Mouse (Mus musculus) left cerebral cortex, postnatal 10 days (tissue): ENCODE measurements around the gene Golga4. TPM values are rescaled to one million over a fixed set of nuclear protein-coding genes. Genes with fewer than 3 reads are reported as not detected.
A peak's percentile ranks its signal among the peaks of the same experiment; 100 is the strongest.

Experiments
- DNase-seq, 2 experiments: peaks; one replicate each; pipeline ENCODE4 v3.0.0; 2021 to 2022; ENCODE audit warnings: low spot score in 2 of 2, mixed read lengths in 1 of 2; ENCODE audit errors: extremely low spot score in 1 of 2
- intact Hi-C: fragments of 180-260 bp; cut with DNase I; formaldehyde crosslinking; loops from one replicate; pipeline ENCODE4 v1.15.1; 2025
- total RNA-seq, 2 experiments: library from RNA; stranded (reverse); gene quantifications; 2 replicates each; pipeline ENCODE4 v1.2.3; 2021

Gene Golga4
- total RNA-seq, 2 experiments from 2014 or later: 73.5 to 74.4 TPM

DNA sequence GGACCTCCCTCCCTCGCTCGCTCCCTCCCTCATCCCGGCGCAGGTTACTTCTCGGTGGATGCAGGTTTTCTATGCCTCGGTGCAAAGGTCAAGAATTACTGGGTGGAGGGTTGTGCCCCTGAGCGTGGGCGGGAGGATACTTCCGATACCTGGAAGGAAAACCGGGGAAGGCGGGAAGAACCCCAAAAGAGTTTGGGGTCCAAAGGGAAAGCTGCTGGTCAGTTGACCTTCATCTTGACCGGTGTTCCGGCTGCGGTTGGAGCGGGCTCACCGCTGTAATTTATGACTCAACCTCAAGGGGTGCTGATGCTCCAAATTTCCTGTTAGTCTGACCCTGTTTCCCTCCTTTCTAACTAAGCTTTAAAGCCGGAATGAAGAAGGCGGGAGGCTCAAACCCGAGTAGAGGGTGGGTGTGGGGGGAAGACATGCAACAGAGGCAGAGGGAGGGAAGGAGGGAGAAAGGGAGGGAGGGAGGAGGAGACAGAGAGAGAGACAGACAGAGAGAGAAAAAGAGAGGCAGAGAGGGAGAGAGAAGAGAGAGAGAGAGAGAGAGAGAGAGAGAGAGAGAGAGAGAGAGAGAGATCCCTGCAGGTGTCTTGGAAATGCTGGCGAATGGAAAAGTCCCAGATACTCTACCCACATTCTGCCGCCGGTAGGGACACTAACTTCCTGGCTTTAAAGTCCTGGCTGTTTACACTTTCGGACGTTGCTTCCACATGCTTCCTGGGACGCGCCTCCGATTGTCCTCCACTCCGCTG, 17.8 kb upstream of the Golga4 start:
- intact Hi-C loops: loop anchor here (2.0 to 5.0 kb wide), 2 partner anchors 391 to 436 kb away; no protein-coding TSS in a partner anchor
- DNase-seq: peak in 1 of 2 experiments; percentile 44

DNA sequence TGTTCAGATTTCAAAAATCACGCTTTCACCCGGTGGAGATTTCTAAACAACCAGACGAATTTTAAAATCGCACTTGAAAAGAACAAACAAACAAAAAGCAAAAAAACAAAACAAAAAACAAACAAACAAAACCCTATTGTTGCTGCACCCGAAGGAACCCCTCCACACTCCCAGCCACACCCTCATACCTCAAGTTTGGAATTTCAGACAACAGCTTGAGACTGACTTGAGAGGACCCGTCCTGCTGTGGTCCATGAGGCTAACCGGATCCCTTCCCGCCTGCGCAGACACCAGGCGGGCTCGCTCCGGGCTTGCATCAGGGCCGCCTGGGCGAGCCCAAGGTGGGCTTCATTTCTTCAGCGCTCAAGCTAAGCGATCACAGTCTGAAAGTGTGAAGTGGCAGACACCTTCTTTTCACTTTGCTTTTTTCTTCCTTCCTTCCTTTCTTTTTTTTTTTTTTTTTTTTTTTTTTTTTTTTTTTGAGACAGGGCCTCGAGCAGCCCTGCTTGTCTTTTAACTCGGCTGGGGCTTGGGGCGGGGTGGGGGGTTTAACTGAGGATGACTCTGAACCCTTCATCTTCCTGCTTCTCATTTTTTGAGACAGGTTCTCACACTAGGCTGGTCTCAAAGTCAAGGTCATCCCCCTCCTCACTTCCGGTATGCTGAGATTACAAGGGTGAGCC, 17.0 kb upstream of the Golga4 start:
- intact Hi-C loops: loop anchor here (2.0 to 5.0 kb wide), 2 partner anchors 392 to 436 kb away; no protein-coding TSS in a partner anchor

DNA sequence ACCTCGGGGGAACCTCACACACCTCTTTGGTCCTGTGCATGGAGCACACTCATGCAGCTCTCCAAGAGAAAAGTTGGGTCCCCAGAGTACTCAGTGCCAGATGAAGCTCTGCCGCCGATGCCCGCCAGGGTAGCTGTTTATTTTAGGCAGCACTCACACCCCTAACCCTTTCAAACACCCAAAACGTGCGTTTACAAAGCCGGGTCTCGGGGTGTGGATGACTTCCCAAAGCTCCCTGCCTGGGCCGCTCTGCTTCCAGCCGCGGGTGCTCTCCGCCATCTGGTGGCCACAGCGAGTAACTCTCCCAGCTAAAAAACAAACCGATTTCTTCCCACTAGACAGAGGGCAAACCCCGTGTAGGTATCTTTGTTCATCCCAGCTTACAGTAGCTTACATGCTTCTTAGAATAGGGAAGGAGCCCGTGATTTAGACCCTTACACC, 16.5 kb upstream of the Golga4 start:
- intact Hi-C loops: loop anchor here (2.0 to 5.0 kb wide), 2 partner anchors 392 to 437 kb away; no protein-coding TSS in a partner anchor
- peak; percentile 31 to 71 for DNase-seq

More for the DNA sequence above, 17.0 kb upstream of the Golga4 start:
- DNase-seq: no peak

- no peak for DNase-seq
- intact Hi-C loops: no loop called here
These were observed 14.9 kb upstream of the Golga4 start for GRCm38 (mm10) chr9:118491195-118491594.

DNA sequence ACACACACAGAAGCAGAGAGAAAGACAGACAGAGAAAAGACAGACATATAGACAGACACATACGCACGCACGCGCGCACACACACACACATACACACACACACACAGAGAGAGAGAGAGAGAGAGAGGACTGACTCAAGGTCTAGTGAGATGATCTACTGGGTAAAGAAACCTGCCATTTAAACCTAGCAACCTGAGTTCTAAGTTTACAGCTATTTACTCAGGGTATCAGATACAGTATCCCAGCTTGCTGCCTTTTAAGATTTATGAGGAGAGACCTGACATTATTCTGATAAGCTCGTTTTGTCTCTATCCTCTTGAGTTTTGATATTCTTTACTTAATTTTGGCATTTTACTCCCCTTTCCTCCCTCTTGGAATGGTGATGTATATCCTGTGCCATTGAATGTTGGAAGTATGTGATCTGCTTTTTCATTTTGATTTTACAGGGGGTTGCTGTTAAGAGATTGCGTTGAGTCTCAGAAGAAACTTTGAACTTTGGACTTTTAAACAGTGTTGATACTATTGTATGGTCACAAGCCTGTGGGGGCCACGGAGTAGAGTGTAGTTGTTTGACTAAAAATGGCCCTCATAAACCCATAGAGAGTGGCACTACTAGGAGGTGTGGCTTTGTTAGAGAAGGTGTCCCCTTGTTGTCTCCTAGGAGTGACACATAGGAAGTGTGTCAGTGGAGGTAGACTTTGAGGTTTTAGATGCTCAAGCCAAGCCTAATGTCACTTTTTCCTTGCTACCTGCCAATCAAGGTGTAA, 13.0 kb upstream of the Golga4 start:
- intact Hi-C loops: no loop called here
- no peak for DNase-seq

DNA sequence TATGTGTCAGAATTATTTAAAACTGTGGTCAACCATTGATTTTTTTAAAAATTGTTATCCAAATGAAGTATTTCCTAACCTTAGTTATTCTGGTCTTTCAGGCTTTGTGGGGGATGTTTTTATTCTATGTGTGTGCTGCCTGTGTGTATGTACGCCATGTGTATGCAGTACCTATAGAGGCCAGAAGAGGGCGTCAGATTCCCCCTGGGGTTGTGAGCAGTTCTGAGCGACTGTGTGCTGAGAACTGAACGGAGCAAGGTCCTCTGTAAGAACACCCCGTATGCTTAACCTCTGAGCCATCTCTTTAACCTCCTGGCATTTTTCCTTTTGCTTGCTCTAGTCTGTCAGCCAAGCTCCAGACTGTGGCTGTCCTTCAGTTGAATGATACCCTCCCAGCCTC, 12.0 kb upstream of the Golga4 start:
- intact Hi-C loops: no loop called here
- DNase-seq: no peak

DNA sequence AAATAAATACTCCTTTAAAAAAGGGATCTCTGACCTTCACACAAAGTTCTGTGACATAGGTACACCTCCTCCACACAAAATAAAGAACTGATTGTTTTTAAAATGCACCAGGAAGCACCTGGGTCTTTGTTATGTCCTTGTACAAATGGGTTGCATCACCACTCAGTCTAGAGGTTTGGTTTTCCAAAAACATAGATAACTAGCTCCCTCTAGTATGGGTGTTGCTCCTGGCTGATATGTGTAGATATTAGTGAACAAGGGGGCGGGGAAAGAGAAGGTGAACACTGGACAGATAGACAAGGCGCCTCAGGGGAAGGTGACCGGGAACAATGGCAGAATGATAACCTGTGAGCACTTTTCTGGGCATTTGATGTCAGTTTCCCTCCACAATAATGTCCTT, 10.1 kb upstream of the Golga4 start:
- intact Hi-C loops: no loop called here
- no peak for DNase-seq

DNA sequence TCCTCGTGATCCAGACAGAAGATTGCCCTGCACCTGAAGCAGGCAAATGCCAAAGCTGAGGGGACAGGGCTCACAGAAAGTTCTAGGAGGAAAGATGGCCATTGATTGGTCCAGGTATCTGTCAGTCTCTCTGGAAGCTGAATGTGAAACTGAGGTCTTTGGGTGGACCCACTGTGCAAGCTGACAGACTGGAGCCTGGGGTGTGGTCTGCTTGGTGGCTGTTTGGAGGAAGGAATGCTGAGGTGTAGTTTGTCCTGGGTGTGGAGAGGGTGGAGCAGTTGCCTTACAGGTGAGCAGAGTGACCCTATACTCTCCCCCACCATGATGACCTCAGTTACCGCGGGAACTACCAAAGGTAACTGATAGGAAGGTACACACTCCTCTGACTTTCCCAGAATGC, 9.1 kb upstream of the Golga4 start:
- no peak for DNase-seq
- intact Hi-C loops: no loop called here

DNA sequence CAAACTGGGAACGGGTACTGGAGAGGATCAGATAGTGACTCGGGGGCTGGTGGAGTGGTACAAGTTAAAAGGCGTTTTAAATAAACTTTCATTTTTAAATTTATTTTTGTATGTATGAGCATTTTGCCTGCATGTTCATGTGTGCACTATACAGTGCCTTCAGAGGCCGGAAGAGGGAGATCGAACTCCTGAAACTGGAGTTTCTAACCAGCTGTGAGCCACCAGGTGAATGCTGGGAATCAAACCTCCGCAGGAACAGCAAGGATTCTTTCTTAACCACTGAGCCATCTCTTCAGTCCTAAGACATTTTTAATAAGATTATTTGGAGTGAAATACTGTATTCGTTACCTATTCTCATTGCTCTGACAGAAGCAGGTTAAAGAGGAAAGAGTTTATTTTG, 8.0 kb upstream of the Golga4 start:
- intact Hi-C loops: no loop called here
- DNase-seq: no peak

DNA sequence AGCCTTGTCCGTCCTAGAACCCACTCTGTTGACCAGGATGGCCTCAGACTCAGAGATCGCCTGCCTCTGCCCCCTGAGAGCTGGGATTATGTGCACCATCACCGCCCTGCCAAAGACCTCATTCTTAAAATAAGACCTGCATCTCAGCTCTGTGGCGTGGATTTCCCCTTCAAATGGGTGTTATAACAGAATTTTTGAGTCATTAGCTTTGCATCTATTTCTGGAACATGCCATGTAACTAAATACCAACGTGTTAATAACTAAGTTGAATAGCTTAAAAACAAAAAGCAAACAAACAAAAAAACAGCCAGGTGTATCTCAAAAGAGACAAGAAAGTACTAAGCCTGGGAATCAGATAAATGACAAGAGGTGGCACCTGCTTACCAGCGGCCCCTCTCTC, 5.1 kb upstream of the Golga4 start:
- DNase-seq: no peak
- intact Hi-C loops: no loop called here

- intact Hi-C loops: no loop called here
- DNase-seq: no peak
These were observed 1.4 kb upstream of the Golga4 start for GRCm38 (mm10) chr9:118504656-118505055.

GRCm38 (mm10) chr9:118506404-118507231, 551 bp downstream of the Golga4 start:
- DNase-seq: peak; percentile 14 to 62
- intact Hi-C loops: no loop called here

GRCm38 (mm10) chr9:118507552-118507951, 1.5 kb downstream of the Golga4 start:
- intact Hi-C loops: no loop called here
- no peak for DNase-seq

DNA sequence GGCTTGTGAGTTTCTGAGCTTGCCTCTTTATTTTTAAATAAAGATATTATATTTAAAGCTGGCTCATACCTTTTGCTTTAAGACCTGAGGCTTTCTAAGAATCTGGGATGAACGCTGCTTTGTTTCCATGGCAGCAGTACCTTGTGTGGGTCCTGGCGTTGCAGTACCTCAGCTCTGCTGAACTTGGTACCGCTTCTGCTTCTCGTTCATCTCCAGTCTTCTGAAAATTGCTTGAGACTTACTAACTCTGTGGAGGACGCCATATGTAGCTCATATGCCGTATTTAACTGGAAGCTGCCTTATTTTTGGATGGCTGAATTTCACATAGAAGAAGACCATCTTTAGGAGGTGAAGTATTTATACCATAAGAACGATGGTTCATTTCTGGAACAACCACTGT, 2.5 kb downstream of the Golga4 start:
- intact Hi-C loops: no loop called here

GRCm38 (mm10) chr9:118510941-118511690, 5.0 kb downstream of the Golga4 start:
- intact Hi-C loops: no loop called here
- DNase-seq: no peak

More for the DNA sequence above, 2.5 kb downstream of the Golga4 start:
- no peak for DNase-seq

DNA sequence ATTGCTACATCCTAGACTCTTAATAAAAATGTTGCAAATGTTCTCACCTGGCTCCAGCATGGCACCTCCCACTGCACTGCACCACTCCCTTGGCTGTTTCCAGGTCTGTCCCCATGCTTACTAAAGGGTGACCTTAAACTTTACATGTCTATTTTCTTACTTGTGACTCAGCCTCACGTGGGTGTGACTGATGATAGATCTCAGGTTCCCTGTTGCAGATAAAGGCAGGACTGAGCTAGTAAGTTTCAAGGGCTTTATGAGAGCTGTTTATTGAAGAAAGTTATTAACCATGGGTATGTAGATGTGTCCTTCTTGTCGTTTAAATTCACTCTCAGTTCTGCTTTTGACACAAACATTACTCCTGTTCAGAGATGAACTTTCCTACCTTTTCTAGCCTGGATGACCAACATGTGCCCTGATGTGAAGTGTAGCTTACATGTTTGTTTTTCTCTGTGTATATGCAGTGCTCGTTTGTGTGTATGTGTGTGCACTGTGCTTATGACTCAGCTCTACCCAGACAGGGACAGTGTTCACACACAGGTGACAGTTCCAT, 6.7 kb downstream of the Golga4 start:
- DNase-seq: no peak
- intact Hi-C loops: no loop called here

DNA sequence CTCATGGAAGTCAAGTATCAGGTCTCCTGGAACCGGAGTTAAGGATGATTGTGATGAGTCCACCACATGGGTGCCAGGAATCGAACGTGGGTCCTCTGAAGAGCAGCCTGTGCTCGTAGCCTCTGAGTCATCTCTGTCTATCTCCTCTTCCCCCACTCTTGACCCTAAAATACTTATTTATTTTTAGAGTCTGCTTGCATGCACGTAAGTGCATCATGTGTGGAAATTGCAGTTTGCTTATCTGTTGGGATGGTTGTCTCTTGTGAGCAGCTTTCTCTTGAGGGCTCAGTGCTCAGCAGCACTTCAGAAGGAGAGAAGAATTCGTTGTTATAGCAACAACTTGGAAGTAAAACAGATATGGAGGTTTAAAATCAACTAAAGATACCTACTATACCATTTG, 9.4 kb downstream of the Golga4 start:
- intact Hi-C loops: no loop called here
- DNase-seq: no peak

- intact Hi-C loops: no loop called here
These were observed 10.1 kb downstream of the Golga4 start for GRCm38 (mm10) chr9:118516162-118516561.

More at GRCm38 (mm10) chr9:118516162-118516561, 10.1 kb downstream of the Golga4 start:
- DNase-seq: no peak
